Mouse (Mus musculus) spleen, postnatal 10 days (tissue): ENCODE measurements around the gene Tmem116.

Source experiments
- DNase-seq, 2 experiments: peaks; one replicate each; pipeline ENCODE4 v3.0.0; 2021 to 2022; ENCODE audit warnings: low spot score in 2 of 2

Tmem116 gene

DNA sequence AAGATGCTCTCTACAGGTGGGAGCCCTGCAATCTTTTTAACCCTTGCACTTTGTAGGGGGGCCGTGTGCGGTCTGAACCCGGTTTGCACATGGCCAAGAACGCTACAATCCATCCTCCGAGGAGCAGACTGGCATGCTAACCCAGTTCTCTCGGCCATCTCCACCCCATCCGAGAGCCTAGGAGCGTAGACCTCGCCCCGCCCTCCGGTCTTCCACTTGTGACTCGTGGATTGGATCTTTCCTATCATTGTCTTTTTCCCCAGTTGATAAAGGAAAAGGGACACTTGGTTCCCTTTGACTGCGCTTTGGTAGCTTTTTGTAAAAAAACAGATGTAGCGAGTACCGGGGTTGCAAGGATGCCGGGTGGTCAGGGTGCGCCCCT, at the start of gene Tmem116:
Gene Tmem116 (plus strand): TSS at position 250 of the 382 bp plus-strand sequence.
- peak in 1 of 2 experiments; percentile 72 for DNase-seq

DNA sequence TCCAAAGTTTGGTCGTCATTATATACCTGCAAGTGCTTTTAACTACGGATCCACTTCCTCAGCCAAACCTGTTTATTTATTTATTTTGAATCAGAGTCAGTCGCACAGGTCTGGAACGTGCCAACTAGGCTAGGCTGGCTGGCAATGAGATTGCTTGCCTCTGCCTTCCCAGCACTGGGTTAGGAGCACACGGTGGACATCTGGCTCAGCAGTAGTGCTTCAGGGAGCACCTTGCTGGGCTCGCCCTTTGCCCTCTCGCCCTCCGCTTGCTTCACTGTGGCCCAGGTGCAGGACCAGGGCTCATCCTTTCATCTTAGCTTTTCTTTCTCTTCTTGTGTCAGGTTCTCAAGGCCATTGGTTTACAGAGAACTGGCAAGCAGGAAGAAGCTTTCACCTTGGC, 43.8 kb upstream of the Tmem116 start:
- DNase-seq = no peak

DNA sequence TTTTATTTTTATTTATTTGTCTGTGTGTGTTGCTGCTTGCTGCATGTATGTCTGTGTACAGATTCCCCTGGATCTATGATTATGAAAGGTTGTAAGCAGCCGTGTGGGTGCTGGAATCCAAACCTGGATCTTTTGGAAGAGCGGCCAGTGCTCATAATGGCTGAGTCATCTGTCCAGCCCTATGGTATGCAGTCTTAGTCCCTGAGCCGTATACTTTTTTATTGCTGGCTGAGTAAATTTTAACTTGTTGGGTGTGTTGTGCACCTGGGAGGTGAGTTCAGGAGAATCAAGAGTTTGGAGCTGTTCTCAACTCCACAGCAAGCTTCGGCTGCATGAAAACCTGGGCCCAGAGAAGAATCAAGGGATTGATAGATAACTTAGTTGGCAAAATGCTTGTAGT, 40.7 kb upstream of the Tmem116 start:
- DNase-seq = no peak

DNA sequence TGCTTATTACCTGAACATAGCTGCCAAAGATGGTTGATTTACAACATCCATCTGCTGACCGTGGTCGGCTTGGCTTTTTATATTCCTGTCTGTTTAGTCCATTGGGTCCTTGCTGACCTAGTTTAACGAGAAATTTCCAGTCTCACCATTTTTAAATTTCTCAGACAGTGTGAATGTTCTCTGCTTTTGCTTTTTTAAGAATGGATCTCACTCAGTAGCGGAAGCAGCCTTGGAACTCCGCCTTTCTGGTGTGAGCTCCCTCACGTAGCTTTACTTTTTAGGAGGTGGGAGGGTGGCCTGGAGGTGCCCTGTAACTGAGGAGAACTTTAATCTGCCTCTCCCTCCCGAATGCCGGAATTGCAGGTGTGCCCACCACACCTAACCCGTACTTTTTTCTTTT, 31.0 kb upstream of the Tmem116 start:
- DNase-seq = no peak

DNA sequence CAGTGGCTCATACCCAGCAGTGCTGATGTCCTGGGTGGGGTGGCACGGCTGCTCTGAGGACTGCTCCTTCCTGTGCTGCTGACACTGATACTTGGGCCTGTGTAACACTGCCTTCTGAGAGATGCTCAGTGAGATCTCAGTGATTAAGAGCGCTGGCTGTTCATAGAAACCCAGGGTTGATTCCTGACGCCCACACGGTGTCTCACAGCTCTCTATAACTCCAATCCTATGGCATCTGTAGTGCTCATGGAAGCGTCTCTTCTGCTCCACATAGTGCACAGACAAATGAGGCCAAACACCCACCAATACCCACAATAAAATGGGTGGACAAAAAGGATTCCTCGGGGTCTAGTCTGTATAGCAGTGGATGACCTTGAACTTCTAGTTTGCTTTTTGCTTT, 28.9 kb upstream of the Tmem116 start:
- DNase-seq = no peak

DNA sequence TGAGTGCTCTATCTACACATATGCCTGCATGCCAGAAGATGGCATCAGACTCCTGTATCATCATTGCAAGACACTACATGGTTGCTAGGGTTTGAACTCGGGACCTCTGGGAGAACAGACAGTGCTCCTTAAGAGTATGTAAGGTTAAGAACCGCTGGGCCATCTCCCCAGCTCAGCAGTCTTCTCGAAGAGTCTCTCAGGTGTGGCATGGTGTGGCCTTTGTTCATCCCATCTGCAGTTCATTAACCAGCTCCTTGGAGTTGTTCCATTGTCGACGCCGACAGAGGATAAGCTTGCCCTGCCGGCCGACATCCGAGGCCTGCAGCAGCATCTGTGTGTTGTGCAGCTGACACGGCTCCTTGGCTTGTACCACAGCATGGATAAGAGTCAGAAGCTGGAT, 28.4 kb upstream of the Tmem116 start:
- no peak for DNase-seq

DNA sequence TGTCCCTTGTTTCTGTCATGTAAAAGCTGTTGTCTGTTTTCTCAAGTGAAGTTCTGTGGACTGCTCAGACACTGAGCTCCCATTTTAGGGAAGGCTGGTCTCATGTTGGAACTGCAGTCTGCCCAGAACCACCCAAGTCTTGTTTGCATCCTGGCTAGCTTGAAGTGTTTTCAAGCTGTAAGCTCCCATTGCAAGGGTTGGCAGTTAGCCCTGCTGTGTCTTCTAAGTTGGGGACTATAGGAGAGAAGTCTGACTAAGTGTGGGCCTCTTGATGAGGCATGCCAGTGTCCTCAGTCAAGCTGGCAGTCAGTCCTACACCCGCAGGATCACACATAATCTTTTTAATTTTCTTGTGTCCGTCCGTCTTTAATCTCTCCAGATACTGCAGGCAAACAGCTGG, 22.7 kb upstream of the Tmem116 start:
- no peak for DNase-seq

DNA sequence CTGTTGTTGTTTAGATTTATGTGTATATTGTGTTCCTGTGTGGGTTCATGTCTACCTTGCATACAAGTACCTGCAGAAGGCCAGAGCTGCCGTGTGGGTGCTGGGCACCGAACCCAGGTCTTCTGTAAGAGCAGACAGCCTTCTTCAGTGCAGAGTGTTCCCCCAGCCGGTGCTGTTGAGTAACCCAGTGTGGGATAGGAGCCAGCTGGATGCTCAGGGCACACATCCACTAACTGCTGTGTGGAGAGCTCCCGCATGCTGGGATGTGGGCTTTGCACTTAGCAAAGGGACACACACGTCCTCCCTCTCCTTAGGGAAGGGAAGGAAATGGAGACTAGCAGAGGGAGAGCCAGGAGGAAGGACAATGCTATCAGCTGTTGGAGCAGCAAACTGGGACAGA, 13.6 kb upstream of the Tmem116 start:
- DNase-seq = no peak

DNA sequence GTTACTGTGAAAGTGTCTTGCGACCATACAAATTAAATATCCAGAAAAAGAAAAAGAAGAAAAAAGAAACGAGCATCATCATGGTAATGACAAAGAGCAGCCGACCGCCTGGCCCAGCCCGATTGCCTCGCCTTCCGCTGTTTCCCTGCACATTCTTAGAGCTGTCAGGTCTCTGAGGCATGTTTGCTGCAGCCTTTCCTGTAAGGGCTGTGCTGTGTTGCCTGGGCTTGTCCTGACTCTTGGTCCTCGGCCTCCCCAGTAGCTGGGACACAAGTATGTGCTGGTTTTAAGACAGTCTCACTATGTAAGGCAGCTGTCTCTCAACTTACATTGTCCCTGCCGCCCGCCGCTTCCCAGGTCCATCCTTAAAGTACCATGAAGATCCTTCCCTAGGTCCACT, 12.9 kb upstream of the Tmem116 start:
- DNase-seq = no peak

DNA sequence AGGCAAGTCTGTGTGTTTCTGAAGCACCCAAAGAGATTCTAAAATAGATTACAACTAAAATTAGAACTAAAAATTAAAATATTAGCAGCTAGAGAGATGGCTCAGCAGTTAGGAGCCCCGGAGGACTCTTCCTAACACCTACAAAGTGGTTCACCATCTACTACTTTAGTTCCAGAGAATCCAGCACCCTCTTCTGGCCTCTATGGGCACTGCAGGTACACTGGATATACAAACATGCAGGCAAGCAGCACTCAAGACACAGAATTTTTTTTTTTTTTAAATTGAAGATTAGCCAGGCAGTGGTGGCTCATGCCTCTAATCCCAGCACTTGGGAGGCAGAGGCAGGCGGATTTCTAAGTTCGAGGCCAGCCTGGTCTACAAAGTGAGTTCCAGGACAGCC, 8.1 kb upstream of the Tmem116 start:
- peak; percentile 39 to 80 for DNase-seq

DNA sequence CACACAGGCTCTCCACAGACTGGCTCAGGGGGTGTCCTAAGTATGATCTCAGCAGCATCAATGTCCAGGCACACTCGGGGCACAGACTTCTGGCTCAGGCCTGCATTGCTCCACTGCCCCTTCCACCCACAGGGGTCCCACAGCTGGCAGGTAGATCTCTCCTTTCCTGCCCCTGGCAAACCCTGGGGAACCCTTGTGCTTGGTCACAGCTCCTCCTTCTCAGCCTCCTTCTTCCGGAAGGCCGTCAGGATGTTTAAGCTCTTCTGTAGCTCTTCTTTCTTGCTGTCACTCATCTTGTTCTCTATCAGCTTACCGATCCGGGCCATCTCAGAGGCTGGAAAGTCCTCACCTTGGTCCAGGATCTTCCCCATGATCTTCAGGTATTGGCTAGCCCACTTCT, 6.8 kb upstream of the Tmem116 start:
- DNase-seq = no peak

DNA sequence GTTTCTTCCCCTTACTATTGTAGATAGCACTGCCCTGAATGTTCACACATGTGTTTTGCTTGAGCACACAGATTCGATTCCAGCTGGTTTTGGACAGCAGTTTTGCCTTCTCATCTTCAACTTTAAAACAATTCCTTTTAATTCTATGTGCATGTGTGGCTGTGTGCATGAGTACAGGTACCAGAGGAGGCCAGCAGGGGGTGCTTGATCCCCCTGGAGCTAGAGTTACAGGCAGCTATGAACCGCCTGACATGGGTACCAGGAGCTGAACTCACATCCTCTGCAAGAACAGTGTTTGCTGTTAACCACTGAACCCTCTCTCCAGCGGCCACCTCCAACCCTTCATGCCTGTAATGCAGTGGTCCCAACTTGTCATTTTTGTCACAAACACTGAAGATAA, 3.2 kb upstream of the Tmem116 start:
- peak in 1 of 2 experiments; percentile 56 for DNase-seq

DNA sequence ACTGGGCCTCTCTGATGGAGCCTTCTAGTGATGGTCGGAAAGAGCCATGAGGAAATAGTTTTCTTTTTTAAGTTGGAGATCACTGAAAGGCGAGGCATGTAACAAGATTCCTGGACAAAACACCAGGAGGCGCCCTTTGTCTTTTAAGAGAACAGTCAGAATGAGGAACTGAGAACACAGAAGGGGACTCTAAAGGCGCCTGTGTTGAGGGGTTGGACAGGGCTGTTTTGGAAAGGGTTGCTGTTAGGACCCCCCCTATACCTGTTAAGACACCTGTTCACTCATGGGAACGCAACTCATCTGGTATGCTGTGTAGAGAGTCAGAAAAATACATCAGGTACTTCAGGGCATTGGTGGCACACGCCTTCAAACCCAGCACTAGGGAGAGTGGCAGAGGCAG, 1.7 kb upstream of the Tmem116 start:
- peak; percentile 65 to 87 for DNase-seq

DNA sequence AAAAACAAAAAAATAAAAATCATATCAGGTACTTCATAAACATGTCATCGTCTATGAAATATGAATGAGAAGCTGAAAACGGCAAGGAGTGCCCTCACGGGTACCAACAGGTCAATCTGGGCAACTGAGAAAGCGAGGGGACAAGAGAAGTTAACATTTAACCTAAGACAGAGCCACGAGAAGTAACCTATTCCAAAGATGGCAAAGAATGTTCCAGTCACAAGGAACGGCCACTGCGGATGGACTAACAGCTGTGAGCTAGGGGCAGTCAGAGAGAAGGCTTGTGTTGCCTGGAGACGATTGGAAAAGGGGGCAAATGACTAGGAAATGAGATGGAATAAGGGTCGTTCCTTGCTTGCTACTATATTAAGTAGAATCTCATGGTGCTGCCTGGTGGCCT, 1.2 kb upstream of the Tmem116 start:
- no peak for DNase-seq

DNA sequence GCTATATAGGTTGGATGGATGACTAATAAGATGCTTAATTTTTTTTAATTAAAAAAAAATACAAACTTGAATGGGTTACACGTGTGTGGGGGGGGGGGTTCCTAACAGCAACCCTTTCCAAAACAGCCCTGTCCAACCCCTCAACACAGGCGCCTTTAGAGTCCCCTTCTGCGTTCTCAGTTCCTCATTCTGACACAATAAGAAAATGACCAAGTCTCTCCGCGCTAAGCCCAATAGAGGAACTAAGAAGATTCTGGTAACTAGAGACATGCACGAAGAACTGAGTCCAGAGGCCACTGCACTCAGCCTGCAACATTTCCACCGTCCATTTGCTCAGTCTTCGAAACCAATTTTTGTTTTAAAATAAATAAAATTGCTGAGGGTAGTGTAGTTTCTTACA, 490 bp upstream of the Tmem116 start:
- DNase-seq = peak in 1 of 2 experiments; percentile 38

DNA sequence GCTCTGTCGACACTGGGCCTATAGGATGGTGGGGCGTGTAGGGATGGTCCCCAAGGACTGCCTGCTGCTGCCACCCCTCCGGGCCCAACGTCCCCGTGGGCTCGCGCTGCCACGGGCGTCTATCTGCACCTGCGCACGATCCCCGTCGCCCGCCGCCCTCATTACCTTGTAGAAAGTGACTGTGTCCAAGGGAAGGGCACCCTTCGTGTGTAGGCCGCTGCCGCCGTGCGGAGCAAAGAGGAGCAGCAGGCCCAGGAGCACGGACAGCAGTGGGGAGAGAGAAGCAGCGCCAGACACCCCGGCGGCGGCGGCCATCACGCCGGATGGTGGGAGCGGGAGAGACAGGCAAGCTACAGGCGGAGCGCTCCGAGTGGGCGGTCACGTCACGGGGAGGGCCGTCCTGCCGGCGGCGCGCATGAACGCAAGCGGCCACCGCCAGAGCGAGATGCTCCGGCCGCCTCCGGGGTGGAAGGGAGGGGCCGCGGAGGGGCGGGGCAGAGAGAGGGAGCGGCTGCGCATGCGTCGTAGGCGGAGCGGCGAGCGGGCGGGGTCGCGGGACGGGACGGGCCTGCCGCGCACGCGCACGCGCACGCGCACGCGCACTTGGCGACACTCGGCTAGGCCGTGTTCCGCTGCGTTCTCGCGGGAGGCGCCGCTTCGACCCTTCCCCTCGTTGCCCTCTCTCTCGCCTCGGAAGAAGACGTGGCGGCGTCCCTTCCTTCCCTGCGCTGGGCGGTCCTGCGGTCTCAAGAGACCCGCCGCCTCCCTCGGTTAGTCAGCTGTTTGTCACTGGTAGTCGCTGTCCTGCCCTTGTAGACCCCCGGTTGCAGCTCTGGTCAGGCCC, 555 bp downstream of the Tmem116 start, which contains the start of gene Erp29:
Gene Erp29 (minus strand): TSS at position 481 of the 844 bp plus-strand sequence.
- peak; percentile 99 for DNase-seq

DNA sequence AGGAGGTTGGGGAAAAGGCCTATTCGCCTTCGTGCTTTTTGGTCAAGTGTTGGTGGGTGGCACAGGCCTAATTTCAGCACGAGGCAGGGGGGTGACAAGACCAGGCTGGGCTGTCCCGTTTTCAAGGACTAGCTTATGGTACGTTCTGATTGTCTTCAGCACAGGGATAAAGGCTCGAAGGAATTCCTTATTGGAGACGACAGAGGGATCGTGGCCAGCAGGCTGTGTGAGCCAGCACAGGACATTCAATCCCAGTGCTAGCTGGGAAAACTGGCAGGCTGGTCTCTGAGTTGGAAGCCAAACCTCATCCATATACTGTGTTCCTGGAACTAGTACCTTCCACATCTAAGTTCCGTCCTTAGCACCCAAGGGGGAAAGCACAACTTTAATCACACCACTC, 1.2 kb downstream of the Tmem116 start:
- no peak for DNase-seq

DNA sequence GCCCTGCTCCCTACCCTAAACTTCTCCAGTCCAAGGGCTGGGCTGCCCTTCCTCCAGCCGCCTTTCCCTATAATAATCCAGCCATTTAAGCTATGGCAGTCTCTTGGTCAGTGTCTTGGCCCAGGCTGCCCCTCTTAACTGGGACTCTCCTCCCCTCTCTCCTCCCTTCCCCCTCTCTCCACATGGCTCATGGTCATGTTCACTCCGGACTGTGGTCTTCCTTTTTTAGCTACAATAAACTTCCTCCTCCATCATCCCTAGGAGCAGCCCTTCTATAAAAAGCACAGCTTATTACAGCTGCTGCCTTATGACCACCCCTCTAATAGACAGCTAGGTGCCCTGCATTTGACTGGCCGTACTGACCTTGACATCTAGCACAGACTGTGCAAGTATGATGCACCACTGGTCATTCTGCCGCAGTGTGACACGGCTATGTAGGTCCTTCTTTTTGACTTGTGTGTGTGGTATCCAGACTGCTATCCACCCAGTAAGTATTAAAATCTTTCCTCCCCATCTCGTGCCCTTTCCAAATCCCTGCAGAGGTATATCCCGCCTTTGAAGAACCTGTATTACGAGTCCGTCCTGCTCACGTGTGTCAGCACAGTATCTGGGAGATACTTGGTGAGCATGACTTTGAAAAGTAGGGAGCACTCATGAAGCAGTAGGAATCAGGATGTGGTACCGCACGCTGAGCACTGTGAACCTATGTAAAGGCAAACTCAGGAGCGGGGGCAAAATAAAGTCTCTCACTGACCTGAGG, 2.2 kb downstream of the Tmem116 start:
- DNase-seq = no peak

DNA sequence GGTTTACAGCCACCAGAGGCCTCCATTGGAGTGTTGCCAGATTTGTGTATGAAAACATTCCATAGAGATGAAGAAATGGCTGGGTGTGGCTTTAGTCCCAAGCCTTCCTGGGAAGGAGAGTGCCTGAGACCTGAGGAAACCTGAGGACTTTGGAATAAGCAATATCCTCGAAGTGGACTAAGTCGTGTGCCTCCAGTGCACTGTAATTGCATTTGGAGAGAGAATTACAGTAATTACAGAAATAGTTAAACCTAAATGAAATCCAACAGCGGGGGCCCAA, 2.8 kb downstream of the Tmem116 start:
- DNase-seq = no peak

DNA sequence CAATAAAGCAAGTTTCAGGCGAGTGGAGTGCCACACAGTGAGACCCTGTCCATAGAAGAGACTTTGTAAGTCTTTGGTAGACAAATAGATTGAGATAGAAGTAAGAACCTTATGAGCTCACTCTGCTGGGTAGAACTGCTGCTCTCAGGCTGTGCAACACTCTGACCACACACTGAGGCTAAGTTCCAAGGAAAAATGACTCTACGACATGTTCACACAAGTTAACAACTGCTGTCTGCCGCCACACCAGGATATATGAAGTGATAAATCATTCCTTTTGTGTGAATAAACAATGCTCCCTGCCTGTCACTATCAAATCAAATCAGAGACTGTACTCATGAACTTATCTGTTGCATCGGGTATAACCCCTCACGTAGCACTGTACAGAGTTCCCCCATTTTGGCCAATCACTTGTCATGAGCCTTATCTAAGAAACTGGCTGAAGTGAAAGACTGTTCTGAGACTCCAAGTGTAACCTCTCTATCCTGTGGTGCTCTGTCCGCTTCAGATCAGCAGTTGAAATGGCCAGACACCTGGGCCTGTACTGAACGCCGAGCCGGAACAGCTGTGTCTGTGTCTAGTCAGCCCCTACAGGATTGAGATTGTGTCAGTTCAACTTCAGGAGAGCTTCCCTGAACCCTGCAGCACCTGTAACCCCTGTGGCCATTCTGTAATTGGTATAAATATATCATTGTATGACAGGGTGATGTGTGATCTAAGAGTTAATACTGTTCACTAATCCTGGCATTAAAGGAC, 4.0 kb downstream of the Tmem116 start:
- no peak for DNase-seq

DNA sequence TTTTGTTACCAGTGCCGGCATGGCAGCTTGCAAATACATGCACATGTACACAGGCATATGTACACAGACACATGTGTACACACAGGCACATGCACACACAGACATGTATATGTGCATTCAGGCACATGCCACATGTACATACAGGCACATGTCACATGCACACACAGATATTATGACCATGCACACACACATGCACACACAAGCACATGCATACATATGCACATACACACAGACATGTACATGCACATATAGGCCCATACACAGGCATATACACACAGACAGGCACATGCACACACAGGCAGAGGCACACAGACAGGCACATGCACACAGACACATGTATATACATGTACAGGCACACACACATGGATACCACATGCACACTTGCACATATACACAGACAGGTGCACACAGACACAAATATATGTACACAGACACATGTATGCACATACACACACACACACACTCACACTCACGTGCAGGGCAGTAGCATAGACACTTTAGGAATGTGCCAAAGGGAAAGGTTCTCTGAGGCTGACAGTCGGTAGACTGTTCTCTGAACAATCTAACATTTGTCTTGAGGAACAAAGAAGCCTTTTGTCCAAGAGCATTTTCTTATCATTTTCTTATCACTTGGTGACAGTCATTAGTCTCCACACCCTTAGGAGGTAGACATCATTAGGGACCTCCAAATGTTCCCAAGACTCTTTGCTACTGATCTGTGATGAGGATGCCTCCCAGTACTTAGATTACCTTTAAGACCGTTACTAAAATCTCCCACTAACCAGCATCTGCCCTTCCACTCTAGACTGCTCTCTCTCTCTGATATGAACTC, 9.9 kb downstream of the Tmem116 start:
- DNase-seq = no peak

DNA sequence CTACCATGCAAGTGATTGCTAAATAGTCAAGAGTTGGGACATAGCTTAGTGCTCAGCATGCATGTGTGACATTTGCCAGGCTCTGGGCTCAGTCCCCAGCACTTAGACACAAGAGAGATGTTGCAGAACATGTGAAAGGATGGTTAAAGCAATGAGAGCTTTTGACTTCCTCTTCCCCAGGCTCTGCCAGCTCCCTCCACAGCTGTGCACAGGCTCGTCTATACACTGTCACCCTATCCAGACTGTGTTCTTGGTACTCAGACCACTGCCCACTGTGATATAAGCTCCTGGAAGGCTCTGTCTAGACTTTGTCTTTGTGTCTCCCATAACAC, 10.4 kb downstream of the Tmem116 start:
- no peak for DNase-seq
